In the genomic region with DNA sequence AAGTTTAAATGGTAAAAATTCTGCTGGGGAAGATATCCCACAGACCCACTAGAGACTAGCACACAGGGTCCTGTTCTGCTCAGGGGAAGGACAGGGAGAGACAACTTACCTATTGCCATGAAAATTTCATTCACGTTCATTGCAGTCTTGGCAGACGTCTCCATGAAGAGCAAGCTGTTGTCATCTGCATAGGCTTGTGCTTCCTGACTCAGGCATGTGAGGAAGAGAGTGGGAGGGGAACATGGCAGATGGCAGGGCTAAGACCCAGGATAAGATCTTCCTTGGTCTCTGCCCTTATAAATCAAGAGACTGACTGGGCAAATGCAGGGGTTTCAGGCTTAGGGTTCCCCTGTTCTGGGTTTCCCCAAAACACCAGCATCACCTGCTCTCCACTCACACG, we compare ENCODE assay signal across 22 mouse cellular contexts. TPM values are rescaled to one million over a fixed set of nuclear protein-coding genes. Genes with fewer than 3 reads are reported as not detected.
"Had no signal": no experiment of that assay in that cellular context is flagged by ENCODE, and none has a peak within 500 bp of the region (broad histone marks: within the 10 kb centered on the region; RNA-seq: fewer than 3 reads in every experiment).

No protein-coding gene starts in this region.

- H3K4me2 ChIP-seq: lung, embryonic 15.5 days; midbrain, embryonic 11.5 days; midbrain, embryonic 13.5 days; midbrain, embryonic 15.5 days; neural tube, embryonic 12.5 days; stomach, embryonic 15.5 days had no signal

- DNase-seq: liver, postnatal 0 days; lung, adult 2 months; lung, postnatal 14 days; lung, postnatal 36 days; thymus, adult 2 months; thymus, postnatal 25 days; thymus, postnatal 4 days had no signal

- H3K27ac ChIP-seq: lung, embryonic 15.5 days; macrophage; midbrain, embryonic 13.5 days; midbrain, embryonic 15.5 days; neural tube, embryonic 12.5 days; stomach, embryonic 15.5 days; stomach, postnatal 0 days had no signal

- H3K9me3 ChIP-seq: lung, embryonic 15.5 days; megakaryocyte, embryonic 14.5 days; midbrain, embryonic 13.5 days; midbrain, embryonic 15.5 days; neural tube, embryonic 12.5 days; stomach, embryonic 15.5 days had no signal

- ATAC-seq: liver, postnatal 0 days; lung, postnatal 0 days; midbrain, embryonic 13.5 days; midbrain, embryonic 15.5 days had no signal

- H3K4me3 ChIP-seq: lung, embryonic 15.5 days; megakaryocyte, embryonic 14.5 days; midbrain, embryonic 13.5 days; midbrain, embryonic 15.5 days; neural tube, embryonic 12.5 days; stomach, embryonic 15.5 days had no signal

- H3K9ac ChIP-seq: liver, postnatal 0 days; lung, embryonic 15.5 days; midbrain, embryonic 13.5 days; midbrain, embryonic 15.5 days; neural tube, embryonic 12.5 days; stomach, embryonic 15.5 days had no signal

- H3K27me3 ChIP-seq: lung, embryonic 15.5 days; megakaryocyte, embryonic 14.5 days; midbrain, embryonic 13.5 days; midbrain, embryonic 15.5 days; neural tube, embryonic 12.5 days; stomach, embryonic 15.5 days had no signal

RNA-seq across cellular contexts. Expression of gene Hspb9, which starts 3.0 kb away (rescaled TPM):
- total RNA-seq: midbrain, postnatal 0 days; monocyte, adult 5-6 weeks; neutrophil, adult 5-6 weeks had no signal
- polyA plus RNA-seq: macrophage; midbrain, embryonic 15.5 days; midbrain, postnatal 0 days; neural tube, embryonic 12.5 days; neural tube, embryonic 14.5 days; stomach, embryonic 15.5 days had no signal

RNA-seq across cellular contexts. Expression of gene Zfp385c, which starts 24.4 kb away (rescaled TPM):
- total RNA-seq: megakaryocyte progenitor cell, adult 5-6 weeks; neutrophil, adult 5-6 weeks had no signal
- polyA plus RNA-seq: liver, postnatal 0 days; lung, postnatal 0 days; midbrain, embryonic 11.5 days had no signal
